Mouse (Mus musculus) adrenal gland, postnatal 36 days (tissue): Measurements from ENCODE around the gene Cirbp. TPM values are rescaled to one million over a fixed set of nuclear protein-coding genes. Genes with fewer than 3 reads are reported as not detected.

Experiments used
- DNase-seq, 2 experiments: peaks; one replicate each; pipeline ENCODE4 v3.0.0; 2021; ENCODE audit warnings: mixed read lengths in 1 of 2
- total RNA-seq, 2 experiments: library from RNA; stranded (reverse); gene quantifications; 2 replicates each; pipeline ENCODE4 v1.2.3; 2021

Cirbp gene
- total RNA-seq, 2 experiments from 2014 or later, result 35.0 to 104 TPM

- DNase-seq, result peak; percentile 88 to 89
Observed at GRCm38 (mm10) chr10:80177441-80178279, 11.9 kb downstream of the Cirbp start.

DNA sequence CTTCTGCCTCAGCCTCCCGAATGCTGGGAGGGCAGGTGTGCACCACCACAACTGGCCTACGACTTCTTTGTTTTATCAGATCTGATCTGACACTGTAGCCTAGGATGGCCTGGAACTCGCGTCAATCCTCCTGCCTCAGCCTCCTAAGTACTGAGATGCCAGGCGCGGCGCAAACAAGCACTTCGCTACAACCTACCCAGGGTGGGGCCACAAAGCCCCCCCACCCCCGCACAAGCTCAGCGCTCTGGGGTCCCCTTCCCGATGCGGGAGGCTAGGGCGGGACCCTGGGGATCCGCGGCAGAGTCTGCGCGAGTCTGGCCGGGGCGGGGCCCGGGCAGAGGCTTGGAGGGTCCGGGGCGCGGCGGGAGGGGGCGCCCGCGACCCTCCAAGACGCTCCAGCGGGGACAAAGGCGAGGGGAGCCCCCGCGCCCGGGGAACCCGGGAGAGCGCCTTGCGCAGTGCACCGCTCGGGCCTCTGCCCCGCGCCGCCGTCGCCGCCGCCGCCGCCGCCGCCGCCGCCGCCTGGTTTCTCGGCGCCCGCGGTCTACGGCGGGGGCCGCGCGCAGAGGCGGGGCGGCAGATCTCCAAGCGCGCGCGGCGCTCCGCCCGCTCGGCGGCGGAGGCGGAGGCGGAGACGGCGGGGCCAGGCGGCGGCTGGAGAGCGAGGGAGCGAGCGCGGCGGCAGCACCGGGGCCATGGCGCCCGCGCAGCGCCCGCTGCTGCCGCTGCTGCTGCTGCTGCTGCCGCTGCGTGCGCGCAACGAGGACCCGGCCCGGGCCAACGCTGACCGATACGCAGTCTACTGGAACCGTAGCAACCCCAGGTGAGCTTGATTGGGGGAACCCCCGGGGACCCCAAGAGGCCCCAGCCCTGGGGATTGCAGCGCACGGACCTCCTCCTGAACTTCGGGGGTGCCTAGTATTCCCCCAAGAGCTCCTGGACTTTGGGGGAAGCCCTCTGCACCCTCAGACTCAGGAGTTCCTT lies 13.6 kb downstream of the Cirbp start, which contains the start of gene Efna2:
Efna2 (plus strand) TSS at position 415 of the 984 bp plus-strand sequence.
- DNase-seq, result peak; percentile 76 to 82

DNA sequence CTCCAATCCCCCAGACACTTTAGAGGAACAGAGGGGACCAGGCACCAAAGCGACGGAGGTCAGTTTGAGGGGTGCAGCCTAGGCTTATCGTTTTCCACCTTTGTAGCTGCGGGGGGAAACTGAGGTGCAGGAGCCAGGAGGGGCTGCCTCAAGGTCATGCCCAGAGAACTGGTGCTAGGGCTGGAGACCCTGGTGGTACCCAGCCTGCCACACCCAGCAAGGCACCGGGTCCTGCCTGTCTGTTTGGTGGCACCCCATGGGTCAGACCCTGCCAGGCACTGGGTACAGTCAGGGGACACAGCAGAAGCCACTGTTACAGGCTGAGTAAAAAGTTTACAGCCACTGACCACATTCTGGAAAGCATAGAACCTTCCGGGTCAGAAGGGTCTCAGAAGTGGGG lies 14.5 kb downstream of the Cirbp start:
- no peak for DNase-seq

GRCm38 (mm10) chr10:80180823-80181222 lies 15.0 kb downstream of the Cirbp start:
- no peak for DNase-seq

- no peak for DNase-seq
Observed at GRCm38 (mm10) chr10:80182547-80182946, 16.8 kb downstream of the Cirbp start.

DNA sequence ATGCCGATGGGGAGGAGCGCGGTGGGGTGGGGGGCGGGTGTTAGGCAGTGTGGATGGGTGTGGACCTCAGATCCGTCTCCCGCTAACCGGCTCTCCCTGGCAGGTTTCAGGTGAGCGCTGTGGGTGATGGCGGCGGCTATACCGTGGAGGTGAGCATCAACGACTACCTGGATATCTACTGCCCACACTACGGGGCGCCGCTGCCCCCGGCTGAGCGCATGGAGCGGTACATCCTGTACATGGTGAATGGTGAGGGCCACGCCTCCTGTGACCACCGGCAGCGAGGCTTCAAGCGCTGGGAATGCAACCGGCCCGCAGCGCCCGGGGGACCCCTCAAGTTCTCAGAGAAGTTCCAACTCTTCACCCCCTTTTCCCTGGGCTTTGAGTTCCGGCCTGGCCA lies 20.9 kb downstream of the Cirbp start:
- DNase-seq, result no peak

GRCm38 (mm10) chr10:80187739-80188138 lies 22.0 kb downstream of the Cirbp start:
- DNase-seq, result no peak

- DNase-seq, result no peak
Observed at GRCm38 (mm10) chr10:80188453-80189024, 22.8 kb downstream of the Cirbp start.

GRCm38 (mm10) chr10:80189999-80190398 lies 24.2 kb downstream of the Cirbp start:
- DNase-seq, result no peak

- DNase-seq, result peak; percentile 65 to 73
Observed at GRCm38 (mm10) chr10:80190491-80191051, 24.8 kb downstream of the Cirbp start.

- no peak for DNase-seq
Observed at GRCm38 (mm10) chr10:80193976-80194375, 28.2 kb downstream of the Cirbp start.

DNA sequence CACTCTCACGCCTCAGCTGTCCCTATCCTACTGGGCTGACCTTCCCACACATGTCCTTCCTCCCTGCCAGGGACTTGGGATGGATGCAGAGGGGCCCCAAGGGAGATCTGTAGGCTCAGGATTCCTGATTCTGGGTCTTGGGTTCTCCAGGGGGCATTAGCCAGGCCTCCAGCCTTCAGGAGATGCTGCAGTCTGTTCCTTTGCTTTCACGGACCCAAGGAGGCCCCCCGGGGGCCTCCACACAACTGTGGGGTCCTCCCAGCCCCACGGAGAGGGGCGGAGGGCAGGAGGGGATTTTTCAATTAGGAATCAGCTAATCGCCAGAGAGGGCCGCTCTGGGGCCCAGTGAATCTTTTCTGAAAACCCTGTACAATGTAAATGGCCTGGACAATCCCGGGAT lies 28.7 kb downstream of the Cirbp start:
- DNase-seq, result no peak

- DNase-seq, result no peak
Observed at GRCm38 (mm10) chr10:80196167-80196566, 30.4 kb downstream of the Cirbp start.

GRCm38 (mm10) chr10:80196778-80197581 lies 31.2 kb downstream of the Cirbp start:
- DNase-seq, result no peak

GRCm38 (mm10) chr10:80199440-80200008 lies 33.7 kb downstream of the Cirbp start:
- peak; percentile 82 to 91 for DNase-seq

DNA sequence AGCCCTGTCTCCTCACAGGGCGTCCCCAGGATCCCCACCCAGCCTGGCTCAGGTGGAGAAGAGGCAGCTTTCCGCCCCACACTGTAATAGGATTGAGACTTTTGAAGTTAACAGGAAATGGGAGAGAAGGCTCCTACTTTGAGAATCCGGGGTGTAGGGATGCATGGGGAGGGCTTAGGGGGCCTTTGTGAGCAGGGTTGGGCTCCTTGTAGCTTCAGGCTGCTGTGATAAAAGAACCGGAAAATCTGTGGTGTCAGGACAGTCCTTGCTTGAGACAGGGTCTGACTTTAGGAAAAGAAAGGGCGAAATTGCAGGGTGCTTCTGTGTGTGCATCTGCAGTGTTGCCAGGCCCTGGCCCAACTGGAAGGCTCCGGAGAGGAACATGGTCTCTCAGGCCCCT lies 34.7 kb downstream of the Cirbp start:
- no peak for DNase-seq

- no peak for DNase-seq
Observed at GRCm38 (mm10) chr10:80204055-80204454, 38.3 kb downstream of the Cirbp start.

GRCm38 (mm10) chr10:80207201-80207600 lies 41.4 kb downstream of the Cirbp start:
- no peak for DNase-seq

DNA sequence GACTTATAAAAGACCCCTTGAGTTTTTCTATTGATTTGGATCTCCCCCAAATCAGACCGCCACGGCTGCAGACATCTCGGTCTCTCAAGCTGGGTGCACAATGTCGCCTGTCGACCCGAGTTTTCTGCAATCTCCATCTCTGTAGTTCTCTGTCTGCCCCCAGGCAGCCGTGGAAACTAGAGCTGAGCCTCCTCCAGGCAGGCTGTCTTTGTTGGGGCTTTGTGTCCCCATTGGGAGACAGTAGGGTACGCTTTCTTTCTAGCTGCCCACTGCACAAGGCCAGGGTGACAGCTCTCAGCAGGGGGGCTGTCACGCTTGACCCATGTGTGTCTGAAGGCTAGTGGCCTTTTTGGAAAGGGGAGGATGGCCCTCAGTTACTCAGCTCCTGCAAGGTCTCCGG lies 41.9 kb downstream of the Cirbp start:
- no peak for DNase-seq

DNA sequence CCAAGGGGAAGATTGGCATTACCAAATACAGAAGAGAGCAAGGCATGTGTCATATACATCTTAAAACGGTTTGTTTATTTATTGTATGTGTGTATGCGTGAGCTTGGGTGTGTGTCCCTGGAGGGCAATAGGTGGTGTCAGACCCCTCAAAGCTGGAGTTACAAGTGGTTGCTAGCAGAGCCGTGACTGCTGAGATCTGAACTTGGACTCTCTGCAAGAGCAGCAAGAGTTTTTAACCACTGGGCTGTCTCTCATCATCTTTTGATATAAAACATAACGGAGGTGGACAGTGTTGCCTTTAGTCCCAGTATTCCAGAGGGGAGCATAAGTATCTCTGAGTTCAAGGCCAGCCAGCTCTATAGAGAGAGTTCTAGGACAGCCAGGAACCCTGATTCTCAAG lies 42.5 kb downstream of the Cirbp start:
- no peak for DNase-seq

DNA sequence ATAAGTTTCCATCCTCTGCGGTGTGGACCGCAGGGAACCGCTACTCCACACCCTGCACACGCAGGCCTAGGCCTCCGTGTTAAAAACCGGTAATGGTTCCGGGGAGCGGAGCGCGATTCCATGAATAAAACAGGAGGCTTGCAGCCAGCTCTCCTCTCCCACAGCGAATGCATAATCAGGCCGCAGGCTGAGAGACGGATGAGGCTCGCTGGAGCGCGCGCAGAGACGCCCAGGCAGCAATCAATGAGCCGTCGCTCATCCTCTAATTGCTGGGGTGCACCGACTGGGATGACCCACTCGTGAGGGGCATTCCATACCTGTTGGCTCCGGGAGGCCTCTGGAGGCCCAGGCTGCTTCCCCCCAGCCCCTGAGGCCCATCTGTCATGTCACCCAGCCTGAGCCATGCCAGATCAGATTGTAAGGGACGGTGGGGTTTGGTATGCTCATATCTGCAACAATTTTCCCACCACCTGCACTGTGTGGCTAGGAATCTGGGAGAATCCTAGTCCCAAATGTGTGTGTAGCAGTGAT lies 43.1 kb downstream of the Cirbp start:
- DNase-seq, result no peak
